Mouse (Mus musculus) kidney, embryonic 14.5 days (tissue): ENCODE results near the gene Tas2r119. TPM values are rescaled to one million over a fixed set of nuclear protein-coding genes. Genes with fewer than 3 reads are reported as not detected.
A peak's percentile ranks its signal among the peaks of the same experiment; 100 is the strongest.
"Not testable (repeated sequence)": the region's sequence is repeated elsewhere in the genome, so short reads cannot be mapped to it uniquely, and the experiment has no call there.

Experiments
- ATAC-seq: fragments of 200-750 bp; cut with Nextera tagmentation; 2 replicates; pipeline ENCODE4 v1.8.0; 2017; ENCODE audit warnings: moderate number of reproducible peaks, mild to moderate bottlenecking, moderate TSS enrichment, moderate library complexity; ENCODE audit not compliant: low FRiP score, low TSS enrichment
- H3K27ac ChIP-seq: fragments of 300-500 bp; sonication (generic); 2 replicates; pipeline ENCODE4 v1.5.1; 2014; ENCODE audit warnings: low read depth, mild to moderate bottlenecking, low read length, moderate library complexity, mixed read lengths
- H3K27me3 ChIP-seq: fragments of 300-500 bp; sonication (generic); 2 replicates; pipeline ENCODE4 v1.6.1; 2014; ENCODE audit warnings: mild to moderate bottlenecking, low read length; ENCODE audit not compliant: control insufficient read depth, insufficient read depth
- H3K36me3 ChIP-seq: fragments of 300-500 bp; sonication (generic); 2 replicates; pipeline ENCODE4 v1.6.1; 2014; ENCODE audit warnings: low read length, mixed read lengths; ENCODE audit not compliant: control insufficient read depth, insufficient read depth
- H3K4me1 ChIP-seq: fragments of 300-500 bp; sonication (generic); 2 replicates; pipeline ENCODE4 v1.6.1; 2014; ENCODE audit warnings: low read length, mixed read lengths; ENCODE audit not compliant: control insufficient read depth, insufficient read depth
- H3K4me2 ChIP-seq: fragments of 300-500 bp; sonication (generic); replicated peaks from 2 replicates; pipeline ENCODE4 v1.6.1; 2014; ENCODE audit warnings: low read depth, mild to moderate bottlenecking, low read length
- H3K4me3 ChIP-seq: fragments of 300-500 bp; sonication (generic); 2 replicates; pipeline ENCODE4 v1.5.1; 2014; ENCODE audit warnings: mild to moderate bottlenecking, low read length
- H3K9ac ChIP-seq: fragments of 300-500 bp; sonication (generic); 2 replicates; pipeline ENCODE4 v1.6.1; 2014; ENCODE audit warnings: low read depth, mild to moderate bottlenecking, low read length, moderate library complexity
- H3K9me3 ChIP-seq: fragments of 300-500 bp; sonication (generic); 2 replicates; pipeline ENCODE4 v1.6.1; 2016; ENCODE audit warnings: low read length; ENCODE audit not compliant: control insufficient read depth
- WGBS: fragments of 180-500 bp; shearing (Covaris S2); extraction: QIAGEN DNeasy Blood & Tissue Kit; methylation state at CpG from one replicate; pipeline ENCODE4 v1.1.7; 2014; 5-methylcytosine and 5-hydroxymethylcytosine counted together
- polyA plus RNA-seq: library from polyadenylated mRNA; unstranded; fragments of >200 nt; fragmentation: Nextera tagmentation; extraction: Ambion mirVana; gene quantifications from 2 replicates; pipeline ENCODE4 v1.2.1, GENCODE M21; 2014

Gene Tas2r119
- polyA plus RNA-seq, 1 experiment from 2014 or later: not detected

- Histone ChIP-seq H3K36me3 (no peaks in the 10 kb centered on the region), H3K4me3 (no peak overlapping the region), H3K9ac (no peak overlapping the region), H3K4me2 (no peak overlapping the region), H3K9me3 (no peaks in the 10 kb centered on the region; the same call in 1 of the 2 replicates), H3K4me1 (no peaks in the 10 kb centered on the region), H3K27me3 (no peaks in the 10 kb centered on the region), H3K27ac (no peak overlapping the region)
- no peak for ATAC-seq
- 79% methylated on average over 5 of the region's 5 CpGs for WGBS
These were observed 21.5 kb downstream of the Tas2r119 start for GRCm38 (mm10) chr15:32198561-32198960.

GRCm38 (mm10) chr15:32203242-32203641, 26.2 kb downstream of the Tas2r119 start:
- Histone ChIP-seq H3K4me2 (no peak overlapping the region), H3K4me3 (no peak overlapping the region), H3K27ac (no peak overlapping the region), H3K9ac (no peak overlapping the region), H3K4me1 (no peaks in the 10 kb centered on the region), H3K36me3 (no peaks in the 10 kb centered on the region), H3K9me3 (no peaks in the 10 kb centered on the region; the same call in 1 of the 2 replicates), H3K27me3 (no peaks in the 10 kb centered on the region)
- no peak for ATAC-seq
- 83% methylated on average over 5 of the region's 5 CpGs for WGBS

- no peak for ATAC-seq
- WGBS: 91% methylated on average over 10 of the region's 10 CpGs
- Histone ChIP-seq H3K27ac (no peak overlapping the region), H3K36me3 (no peaks in the 10 kb centered on the region), H3K27me3 (no peaks in the 10 kb centered on the region), H3K9ac (no peak overlapping the region), H3K4me1 (no peaks in the 10 kb centered on the region), H3K9me3 (no peaks in the 10 kb centered on the region), H3K4me2 (no peak overlapping the region), H3K4me3 (no peak overlapping the region)
These were observed 27.8 kb downstream of the Tas2r119 start for GRCm38 (mm10) chr15:32204908-32205307.

GRCm38 (mm10) chr15:32214687-32215086, 37.6 kb downstream of the Tas2r119 start:
- WGBS: 94% methylated on average over 10 of the region's 10 CpGs
- not testable (repeated sequence) for H3K4me3 ChIP-seq, H3K27me3 ChIP-seq, H3K4me2 ChIP-seq, H3K36me3 ChIP-seq, H3K27ac ChIP-seq, ATAC-seq, H3K9me3 ChIP-seq, H3K4me1 ChIP-seq, H3K9ac ChIP-seq

DNA sequence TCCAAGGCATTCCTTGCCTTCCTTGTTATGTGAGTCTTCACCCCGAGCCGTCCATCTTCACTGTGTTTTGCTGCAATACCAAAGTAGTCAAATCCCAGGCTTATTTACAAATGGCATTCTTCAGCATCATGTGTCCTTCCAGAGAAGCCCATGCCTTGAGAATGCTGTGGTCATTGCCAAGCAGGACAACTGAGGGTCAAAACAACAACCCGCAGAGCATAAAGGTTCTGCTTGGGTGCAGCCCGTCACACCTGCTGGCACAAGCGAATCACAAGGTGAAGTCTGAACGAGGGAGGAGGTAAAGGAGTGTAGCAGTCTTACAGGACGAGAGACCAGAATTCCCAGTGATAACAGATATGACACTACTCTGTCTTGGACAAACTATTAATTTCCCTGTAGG, 45.9 kb downstream of the Tas2r119 start:
- Histone ChIP-seq H3K36me3 (no peaks in the 10 kb centered on the region), H3K4me2 (no peak overlapping the region), H3K4me3 (no peak overlapping the region), H3K4me1 (no peaks in the 10 kb centered on the region), H3K27ac (no peak overlapping the region), H3K9me3 (peaks cover 5% of the 10 kb centered on the region; the same call in 1 of the 2 replicates), H3K27me3 (no peaks in the 10 kb centered on the region), H3K9ac (no peak overlapping the region)
- no peak for ATAC-seq
- WGBS: 64% methylated on average over 7 of the region's 7 CpGs

DNA sequence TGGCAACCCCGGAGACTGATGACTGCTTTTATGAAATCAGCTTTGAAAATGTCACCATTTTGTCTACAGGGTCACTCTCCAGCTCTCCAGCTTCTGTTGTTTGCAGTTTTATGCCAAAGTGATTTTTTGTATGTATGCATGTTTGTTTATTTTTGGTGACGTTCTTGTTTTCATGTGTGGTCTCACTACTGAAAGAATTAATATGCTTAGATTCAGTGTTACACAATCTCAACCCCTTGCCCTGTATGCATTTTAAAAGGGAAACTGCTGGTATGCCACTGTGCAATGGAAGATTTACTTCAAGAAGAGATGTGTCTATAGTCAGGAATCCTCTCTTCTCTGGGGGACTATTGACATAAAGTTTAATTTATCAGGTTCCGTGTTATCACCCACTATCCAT, 48.3 kb downstream of the Tas2r119 start:
- ATAC-seq: no peak
- H3K9ac ChIP-seq: no peak overlapping the region
- no peak overlapping the region for H3K27ac ChIP-seq
- H3K27me3 ChIP-seq: no peaks in the 10 kb centered on the region
- no peak overlapping the region for H3K4me2 ChIP-seq
- H3K4me1 ChIP-seq: no peaks in the 10 kb centered on the region
- H3K9me3 ChIP-seq: peaks cover 5% of the 10 kb centered on the region; the same call in 1 of the 2 replicates
- 89% methylated on average over 3 of the region's 3 CpGs for WGBS
- no peak overlapping the region for H3K4me3 ChIP-seq
- no peaks in the 10 kb centered on the region for H3K36me3 ChIP-seq

DNA sequence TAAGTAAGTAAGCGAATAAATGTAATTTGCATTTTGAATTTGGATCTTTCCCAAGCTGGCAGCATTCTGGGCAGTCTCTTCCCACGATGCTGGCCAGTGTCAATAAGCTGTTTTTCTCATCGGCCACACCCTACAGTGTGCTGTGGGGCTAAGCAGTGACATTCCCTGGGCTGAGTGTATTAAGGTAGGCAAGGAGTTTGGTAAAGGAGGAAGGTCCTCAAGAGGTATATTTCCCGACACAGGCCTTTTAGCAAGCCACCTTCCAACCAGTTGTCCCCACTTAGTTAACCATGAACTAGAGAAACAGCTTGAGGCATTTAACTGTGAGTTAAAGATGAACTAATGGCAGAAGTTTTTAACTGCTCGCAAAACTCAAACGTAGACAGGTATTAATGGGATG, 49.3 kb downstream of the Tas2r119 start:
- Histone ChIP-seq H3K36me3 (no peaks in the 10 kb centered on the region), H3K9me3 (peaks cover 5% of the 10 kb centered on the region; the same call in 1 of the 2 replicates), H3K4me2 (no peak overlapping the region), H3K4me3 (no peak overlapping the region), H3K27ac (no peak overlapping the region), H3K27me3 (no peaks in the 10 kb centered on the region), H3K9ac (no peak overlapping the region), H3K4me1 (no peaks in the 10 kb centered on the region)
- no peak for ATAC-seq
- 72% methylated on average over 6 of the region's 6 CpGs for WGBS

DNA sequence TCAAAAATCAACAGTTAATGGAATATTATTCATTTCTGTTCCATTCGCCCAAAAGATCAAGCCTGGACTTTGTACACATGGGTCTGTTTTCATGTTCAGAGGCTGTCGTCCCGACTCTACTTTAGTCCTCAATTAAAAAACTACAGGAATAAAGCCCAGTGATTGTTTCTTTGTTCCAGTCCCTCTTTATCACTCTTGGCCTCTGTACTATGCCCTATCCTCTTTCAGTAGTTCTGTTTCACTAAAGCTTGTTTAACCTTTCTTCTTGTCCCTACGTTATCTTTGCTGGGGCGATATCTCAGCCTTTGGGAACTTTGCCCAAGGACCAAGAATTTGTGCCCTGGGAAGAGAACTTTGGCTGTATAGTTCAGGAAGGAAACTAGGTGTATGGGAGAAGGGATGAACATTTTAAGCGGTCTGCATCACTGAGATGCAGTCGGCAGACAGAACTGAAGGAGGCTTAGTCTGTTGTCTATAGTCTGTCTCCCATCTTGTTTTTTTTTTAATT, 49.9 kb downstream of the Tas2r119 start:
- Histone ChIP-seq H3K27ac (0 out of 2 replicates have a peak overlapping the region, but pooled peaks have one; percentile 30), H3K4me3 (no peak overlapping the region), H3K9me3 (peaks cover 5% of the 10 kb centered on the region; the same call in 1 of the 2 replicates), H3K4me1 (no peaks in the 10 kb centered on the region), H3K9ac (no peak overlapping the region), H3K27me3 (no peaks in the 10 kb centered on the region), H3K36me3 (no peaks in the 10 kb centered on the region), H3K4me2 (no peak overlapping the region)
- WGBS: 79% methylated on average over 7 of the region's 7 CpGs
- no peak for ATAC-seq
